Mouse (Mus musculus): Measurements from ENCODE around the gene B3gntl1. TPM values are rescaled to one million over a fixed set of nuclear protein-coding genes. Genes with fewer than 3 reads are reported as not detected.

The B3gntl1 gene
- total RNA-seq, 2 experiments from 2014 or later: 6.6 to 8.7 TPM

Other genes with a start within 250 kb of the B3gntl1 start
- gene Fn3k, start 238.2 kb downstream of the B3gntl1 start, total RNA-seq (2021): 10 to 100 TPM; 26.4 to 27.7 TPM
- 10 to 100 TPM; 50.9 to 52.8 TPM for gene Tbcd, start 221.2 kb downstream of the B3gntl1 start, total RNA-seq (2021)
- gene Zfp750, start 153.8 kb downstream of the B3gntl1 start, total RNA-seq (2021): under 1 TPM; 0.12 to 0.14 TPM
- 10 to 100 TPM; 10.2 to 10.4 TPM for gene Metrnl, start 28.4 kb upstream of the B3gntl1 start, total RNA-seq (2021)
- not detected for gene Ptchd3, start 157.1 kb upstream of the B3gntl1 start, total RNA-seq (2021)

Measured in layer of hippocampus, postnatal 14 days (tissue).